Mouse (Mus musculus) heart, postnatal 25 days (tissue): ENCODE results near the gene Gad2. TPM values are rescaled to one million over a fixed set of nuclear protein-coding genes. Genes with fewer than 3 reads are reported as not detected.
"Not testable (repeated sequence)": the region's sequence is repeated elsewhere in the genome, so short reads cannot be mapped to it uniquely, and the experiment has no call there.

Experiments
- DNase-seq: peaks from one replicate; pipeline ENCODE4 v3.0.0; 2022; ENCODE audit warnings: low spot score
- intact Hi-C: fragments of 180-260 bp; cut with DNase I; formaldehyde crosslinking; loops from one replicate; pipeline ENCODE4 v1.15.1; 2025
- total RNA-seq, 2 experiments: library from RNA; stranded (reverse); gene quantifications; 2 replicates each; pipeline ENCODE4 v1.2.3; 2021

Gene Gad2
- total RNA-seq = not detected

DNA sequence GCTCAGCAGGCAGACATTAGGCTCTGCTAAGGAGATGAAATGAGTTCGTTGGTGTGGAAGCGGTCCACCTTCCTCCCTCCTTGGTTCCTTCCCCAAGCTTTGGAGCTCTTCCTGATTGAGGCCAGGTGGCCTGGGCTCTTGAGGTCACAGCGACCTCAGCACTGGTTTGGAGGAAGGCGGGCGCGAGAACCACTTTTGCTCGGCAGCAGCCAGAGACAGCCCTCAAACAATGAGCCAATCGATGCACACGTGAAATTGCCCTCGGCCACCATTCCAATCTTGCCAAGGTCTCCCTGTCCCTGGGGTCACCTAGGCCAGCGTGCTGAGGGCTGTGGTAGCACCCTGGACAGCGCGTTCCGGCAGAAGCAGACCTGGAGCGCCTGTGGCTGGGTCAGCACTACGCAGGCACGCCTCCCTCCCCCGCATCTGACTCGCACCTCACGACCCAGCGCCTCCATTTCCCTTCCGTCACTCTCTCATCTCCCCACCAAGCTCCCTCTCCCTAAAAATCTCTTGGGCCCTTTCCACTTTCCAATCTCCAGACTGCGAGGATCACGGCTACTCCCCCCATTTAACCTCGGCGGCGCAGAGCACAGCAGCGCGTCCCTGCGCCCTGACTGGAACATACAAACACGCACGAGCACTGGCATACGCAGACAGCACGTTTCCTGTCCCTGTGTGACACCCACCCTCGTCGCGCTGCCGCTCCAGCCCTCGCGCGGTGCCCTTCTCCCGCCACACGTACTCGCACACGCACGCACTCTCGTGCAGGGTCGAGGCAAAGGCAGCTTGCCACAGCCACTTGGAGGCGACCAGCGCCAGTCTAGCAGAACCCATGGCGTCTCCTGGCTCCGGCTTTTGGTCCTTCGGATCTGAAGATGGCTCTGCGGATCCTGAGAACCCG is at the start of gene Gad2:
TSS of gene Gad2 (plus strand) at position 378 of the 904 bp plus-strand sequence.
- no peak for DNase-seq
- intact Hi-C loops = no loop called here

DNA sequence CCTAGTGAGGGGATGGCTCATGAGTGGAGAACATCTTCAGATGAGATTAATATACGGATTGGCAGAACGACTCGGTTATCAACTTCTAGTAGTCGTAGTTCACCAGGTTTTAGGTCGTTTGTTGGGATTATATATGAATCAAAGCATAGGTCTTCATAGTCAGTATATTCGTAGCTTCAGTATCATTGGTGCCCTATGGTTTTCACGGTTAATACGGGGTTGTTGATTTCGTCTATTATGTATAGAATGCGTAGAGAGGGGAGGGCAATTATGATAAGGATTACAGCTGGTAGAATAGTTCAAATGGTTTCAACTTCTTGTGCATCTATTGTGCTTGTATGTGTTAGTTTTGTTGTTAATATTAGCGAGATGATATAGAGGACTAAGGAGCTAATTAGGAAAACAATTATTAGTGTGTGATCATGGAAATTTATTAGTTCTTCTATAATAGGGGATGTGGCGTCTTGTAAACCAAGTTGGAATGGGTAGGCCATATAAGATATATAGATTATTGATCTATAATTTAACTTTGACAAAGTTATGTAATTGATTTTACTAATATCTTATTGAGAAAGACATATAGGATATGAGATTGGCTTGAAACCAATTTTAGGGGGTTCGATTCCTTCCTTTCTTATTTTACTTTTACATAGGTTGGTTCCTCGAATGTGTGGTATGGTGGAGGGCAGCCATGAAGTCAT is 34.4 kb upstream of the Gad2 start:
- DNase-seq, intact Hi-C loops: not testable (repeated sequence)

DNA sequence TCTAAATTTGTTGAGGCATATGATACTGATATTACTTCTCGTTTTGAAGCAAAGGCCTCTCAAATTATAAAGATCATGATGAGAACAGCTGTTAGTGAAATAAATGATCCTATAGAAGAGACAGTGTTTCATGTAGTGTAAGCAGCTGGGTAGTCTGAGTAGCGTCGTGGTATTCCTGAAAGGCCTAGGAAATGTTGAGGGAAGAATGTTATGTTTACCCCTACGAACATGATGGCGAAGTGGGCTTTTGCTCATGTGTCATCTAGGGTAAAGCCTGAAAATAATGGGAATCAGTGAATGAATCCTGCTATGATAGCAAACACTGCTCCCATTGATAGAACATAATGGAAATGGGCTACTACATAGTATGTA is 33.8 kb upstream of the Gad2 start:
- intact Hi-C loops, DNase-seq: not testable (repeated sequence)

DNA sequence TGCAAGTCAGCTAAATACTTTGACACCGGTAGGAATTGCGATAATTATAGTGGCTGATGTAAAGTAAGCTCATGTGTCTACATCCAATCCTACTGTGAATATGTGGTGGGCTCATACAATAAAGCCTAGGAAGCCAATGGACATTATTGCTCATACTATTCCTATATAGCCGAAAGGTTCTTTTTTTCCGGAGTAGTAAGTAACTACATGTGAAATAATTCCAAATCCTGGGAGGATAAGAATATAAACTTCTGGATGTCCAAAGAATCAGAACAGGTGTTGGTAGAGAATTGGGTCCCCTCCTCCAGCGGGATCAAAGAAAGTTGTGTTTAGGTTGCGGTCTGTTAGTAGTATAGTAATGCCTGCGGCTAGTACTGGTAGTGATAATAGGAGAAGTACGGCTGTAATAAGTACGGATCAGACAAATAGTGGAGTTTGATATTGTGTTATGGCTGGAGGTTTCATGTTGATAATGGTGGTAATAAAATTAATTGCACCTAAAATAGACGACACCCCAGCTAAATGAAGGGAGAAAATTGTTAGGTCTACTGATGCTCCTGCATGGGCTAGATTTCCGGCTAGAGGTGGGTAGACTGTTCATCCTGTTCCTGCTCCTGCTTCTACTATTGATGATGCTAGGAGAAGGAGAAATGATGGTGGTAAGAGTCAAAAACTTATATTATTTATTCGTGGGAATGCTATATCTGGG is 33.2 kb upstream of the Gad2 start:
- DNase-seq, intact Hi-C loops: not testable (repeated sequence)

DNA sequence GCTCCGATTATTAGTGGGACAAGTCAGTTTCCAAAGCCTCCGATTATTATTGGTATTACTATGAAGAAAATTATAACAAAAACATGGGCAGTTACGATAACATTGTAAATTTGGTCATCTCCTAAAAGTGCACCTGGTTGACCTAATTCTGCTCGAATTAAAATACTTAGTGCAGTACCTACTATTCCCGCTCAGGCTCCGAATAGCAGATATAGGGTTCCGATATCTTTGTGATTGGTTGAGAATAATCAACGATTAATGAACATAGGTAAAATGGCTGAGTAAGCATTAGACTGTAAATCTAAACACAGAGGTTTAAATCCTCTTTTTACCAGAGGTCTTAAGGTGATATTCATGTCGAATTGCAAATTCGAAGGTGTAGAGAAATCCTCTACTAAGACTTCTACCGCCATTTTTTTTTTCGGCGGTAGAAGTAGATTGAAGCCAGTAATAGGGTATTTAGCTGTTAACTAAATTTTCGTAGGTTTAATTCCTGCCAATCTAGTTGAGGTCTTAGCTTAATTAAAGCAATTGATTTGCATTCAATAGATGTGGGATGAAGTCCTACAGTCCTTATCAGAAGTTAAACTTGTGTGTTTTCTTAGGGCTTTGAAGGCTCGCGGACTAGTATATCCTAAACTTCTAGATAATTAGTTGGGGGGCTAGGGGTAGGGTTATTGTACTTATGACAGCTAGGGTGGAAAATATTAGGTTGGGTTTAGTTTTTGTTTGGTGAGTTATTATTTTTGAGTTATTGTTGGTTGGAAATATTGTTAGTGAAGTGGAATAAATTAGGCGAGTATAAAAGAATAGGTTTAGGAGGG is 32.4 kb upstream of the Gad2 start:
- DNase-seq, intact Hi-C loops: not testable (repeated sequence)

DNA sequence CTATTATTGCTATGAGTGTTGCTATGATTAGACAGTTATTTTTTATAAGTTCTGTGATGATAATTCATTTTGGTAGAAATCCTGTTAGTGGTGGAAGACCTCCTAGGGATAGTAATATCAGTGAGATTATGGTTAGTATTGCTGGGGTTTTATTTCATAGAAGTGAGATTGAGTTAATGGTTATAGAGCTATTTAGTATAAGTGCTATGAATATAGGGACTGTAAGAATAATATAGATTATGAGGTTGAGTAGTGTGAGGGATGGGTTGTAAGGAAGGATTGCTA is 31.9 kb upstream of the Gad2 start:
- intact Hi-C loops = no loop called here
- no peak for DNase-seq

- intact Hi-C loops = no loop called here
- DNase-seq = no peak
Measured at GRCm38 (mm10) chr2:22617951-22618350, 4.1 kb upstream of the Gad2 start.

DNA sequence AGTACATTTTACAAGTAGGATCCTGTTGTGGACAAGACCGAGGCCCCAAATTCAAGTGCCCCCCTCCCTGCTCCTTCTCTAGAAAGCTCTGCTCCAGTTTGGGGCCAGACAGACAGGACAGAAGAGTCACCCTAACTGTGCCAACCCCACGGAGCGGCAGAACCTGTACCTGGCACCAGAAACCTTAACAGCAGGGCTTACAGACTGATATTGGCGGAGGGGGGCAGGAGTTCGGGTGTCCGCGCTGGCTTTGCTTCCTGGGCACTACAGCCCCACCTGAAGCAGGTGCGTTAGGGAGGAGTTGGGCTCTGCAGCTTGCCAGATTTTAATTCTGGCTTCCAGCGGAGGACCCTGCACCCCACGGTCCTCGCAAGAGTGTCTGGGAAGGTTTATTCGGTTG is 2.6 kb upstream of the Gad2 start:
- no peak for DNase-seq
- intact Hi-C loops = no loop called here

DNA sequence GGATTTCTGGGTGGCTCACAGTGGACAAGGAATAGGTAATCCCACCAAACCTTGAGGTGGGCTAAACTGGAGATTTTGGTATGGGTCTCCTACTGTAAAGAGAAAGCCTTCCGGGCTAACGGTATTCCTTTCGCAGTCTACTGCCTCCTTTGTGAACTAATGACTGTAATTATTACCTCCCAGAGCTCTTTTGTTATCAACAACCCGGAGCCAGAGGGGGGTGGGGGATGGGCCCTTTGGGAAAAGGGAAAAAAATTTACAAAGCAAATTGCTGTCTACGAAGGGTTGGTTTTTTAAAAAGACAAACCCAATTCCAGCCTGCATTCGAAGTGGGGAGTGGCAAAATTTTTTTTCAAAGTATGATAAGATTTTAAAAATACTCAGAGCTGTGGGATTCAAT is 2.0 kb upstream of the Gad2 start:
- intact Hi-C loops = no loop called here
- no peak for DNase-seq

- intact Hi-C loops = no loop called here
- no peak for DNase-seq
Measured at GRCm38 (mm10) chr2:22620534-22620933, 1.5 kb upstream of the Gad2 start.

- intact Hi-C loops = no loop called here
- DNase-seq = no peak
Measured at GRCm38 (mm10) chr2:22620978-22621827, 802 bp upstream of the Gad2 start.

- intact Hi-C loops = no loop called here
- no peak for DNase-seq
Measured at GRCm38 (mm10) chr2:22623111-22624070, 1.4 kb downstream of the Gad2 start.

DNA sequence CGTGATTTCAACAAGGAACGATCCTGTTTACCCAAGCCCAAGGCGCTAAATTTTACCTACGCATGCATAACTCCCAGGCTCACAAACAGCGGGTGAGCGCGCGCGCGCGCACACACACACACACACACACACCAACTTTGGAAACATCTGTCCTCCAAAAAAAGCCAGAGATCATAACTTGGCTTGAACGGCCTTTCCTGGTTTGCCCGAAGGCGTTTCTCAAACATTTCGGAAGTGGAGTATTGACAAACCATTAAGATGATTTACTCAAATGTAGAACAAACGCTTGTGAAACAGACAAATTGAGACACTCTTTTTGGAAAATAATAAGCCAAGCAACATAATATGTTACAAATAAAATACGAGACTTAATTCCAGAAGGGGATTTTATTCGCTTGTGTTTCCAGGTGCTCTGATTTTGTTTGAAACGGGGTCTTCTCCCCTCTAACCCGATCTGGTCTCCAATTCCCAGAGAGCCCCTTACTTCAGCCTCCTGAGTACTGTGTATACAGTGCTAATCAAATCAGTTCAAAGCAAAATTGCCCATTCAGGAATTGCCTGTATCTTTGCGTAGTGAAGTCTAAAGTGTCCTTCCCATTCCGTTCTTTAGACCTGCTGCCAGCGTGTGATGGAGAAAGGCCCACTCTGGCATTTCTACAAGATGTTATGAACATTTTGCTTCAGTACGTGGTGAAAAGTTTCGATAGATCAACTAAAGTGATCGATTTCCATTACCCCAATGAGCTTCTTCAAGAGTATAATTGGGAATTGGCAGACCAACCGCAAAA is 2.4 kb downstream of the Gad2 start:
- DNase-seq = no peak
- intact Hi-C loops = no loop called here

- intact Hi-C loops = no loop called here
- DNase-seq = no peak
Measured at GRCm38 (mm10) chr2:22625096-22625960, 3.3 kb downstream of the Gad2 start.

DNA sequence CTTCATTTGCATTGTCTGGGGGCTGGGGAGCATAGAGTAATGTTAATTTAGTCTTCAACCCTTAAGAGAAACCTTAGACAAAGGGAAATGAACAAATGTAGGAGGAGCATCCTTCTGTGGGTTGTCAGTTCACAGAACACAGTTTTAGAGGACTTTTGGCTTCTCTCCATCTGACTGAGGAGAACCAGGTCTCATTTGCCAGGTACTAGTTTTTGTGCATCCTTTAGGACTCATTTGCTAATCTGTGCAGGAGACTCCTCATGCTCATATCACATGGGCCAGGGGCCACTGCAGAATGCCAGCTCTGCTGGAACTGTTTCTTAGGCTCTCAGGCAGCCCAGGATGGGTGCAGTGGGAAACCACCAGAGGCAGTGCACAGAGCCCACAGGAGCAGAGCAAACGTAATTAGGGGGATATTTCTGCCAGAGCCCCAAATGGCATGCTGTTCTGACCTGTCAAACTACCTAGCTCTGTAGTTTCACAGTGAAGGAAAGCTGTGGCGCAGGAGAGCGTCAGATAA is 5.2 kb downstream of the Gad2 start:
- intact Hi-C loops = no loop called here
- no peak for DNase-seq

DNA sequence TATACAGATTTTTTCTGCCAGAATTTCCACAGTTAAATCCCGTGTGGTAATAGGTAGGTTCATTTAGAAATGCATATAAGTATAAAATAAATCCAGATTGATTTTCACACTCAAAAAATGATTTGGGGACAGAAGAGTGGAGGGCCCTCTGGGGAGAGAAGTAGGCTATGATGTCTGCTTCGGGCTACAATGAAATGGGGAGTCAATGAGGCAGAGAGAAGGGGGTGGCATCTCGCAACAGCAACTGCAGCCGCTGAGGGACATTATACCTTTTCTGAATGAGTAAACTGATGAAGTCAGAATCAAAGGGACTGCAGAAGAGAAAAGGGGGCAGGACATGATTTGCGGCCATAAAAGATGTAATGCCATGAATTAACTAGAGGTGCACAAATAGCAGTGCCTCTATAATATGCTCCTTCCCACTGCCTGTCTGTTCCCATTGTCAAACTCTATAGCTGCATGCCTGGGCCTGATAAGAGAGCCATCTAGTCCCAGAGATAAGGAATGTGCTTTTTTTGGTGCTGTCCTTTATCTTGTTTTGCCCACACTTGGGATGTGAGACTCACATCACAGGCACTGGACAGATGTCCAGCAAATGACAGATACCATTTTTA is 5.9 kb downstream of the Gad2 start:
- intact Hi-C loops = no loop called here
- DNase-seq = no peak
